Mouse (Mus musculus): Measurements from ENCODE around the gene Tia1. TPM values are rescaled to one million over a fixed set of nuclear protein-coding genes. Genes with fewer than 3 reads are reported as not detected.

Gene Tia1
- total and polyA plus RNA-seq, 2 experiments from 2014 or later: 148 to 190 TPM

GRCm38 (mm10) chr6:86384692-86385091 is 19.3 kb upstream of the Tia1 start:
- H3K36me3 ChIP-seq (ENCODE audit: insufficient read depth, low read length): peaks cover 17% of the 10 kb centered on the region
- no peak for ATAC-seq

GRCm38 (mm10) chr6:86385362-86386104 is 18.5 kb upstream of the Tia1 start:
- no peaks in the 10 kb centered on the region for H3K4me1 ChIP-seq (ENCODE audit: insufficient read depth, low read length)
- no peak for TF ChIP-seq CTCF (IDR thresholded peaks at IDR 0.05; ENCODE audit: low read depth)
- H3K27ac ChIP-seq: no peak overlapping the region
- no peak overlapping the region for H3K9ac ChIP-seq (replicated peaks; ENCODE audit: low read length)
- DNase-seq (ENCODE audit: low spot score): no peak
- no peaks in the 10 kb centered on the region for H3K27me3 ChIP-seq (ENCODE audit: insufficient read depth, low read length)
- no peak overlapping the region for H3K4me3 ChIP-seq (ENCODE audit: low read length)
- WGBS: 85% methylated on average over 5 of the region's 5 CpGs
- no peaks in the 10 kb centered on the region for H3K9me3 ChIP-seq (ENCODE audit: low read length)
- no peak overlapping the region for H3K4me2 ChIP-seq (ENCODE audit: low read depth, low read length)
- peaks cover 23% of the 10 kb centered on the region for H3K36me3 ChIP-seq (ENCODE audit: insufficient read depth, low read length)
- no peak for ATAC-seq

More at GRCm38 (mm10) chr6:86384692-86385091, 19.3 kb upstream of the Tia1 start:
- WGBS: 80% methylated on average over 4 of the region's 4 CpGs
- DNase-seq (ENCODE audit: low spot score): no peak
- H3K9ac ChIP-seq (replicated peaks; ENCODE audit: low read length): no peak overlapping the region
- H3K27ac ChIP-seq: no peak overlapping the region
- H3K4me2 ChIP-seq (ENCODE audit: low read depth, low read length): no peak overlapping the region
- no peaks in the 10 kb centered on the region for H3K27me3 ChIP-seq (ENCODE audit: insufficient read depth, low read length)
- H3K9me3 ChIP-seq (ENCODE audit: low read length): no peaks in the 10 kb centered on the region
- H3K4me3 ChIP-seq (ENCODE audit: low read length): no peak overlapping the region
- no peaks in the 10 kb centered on the region for H3K4me1 ChIP-seq (ENCODE audit: insufficient read depth, low read length)
- TF ChIP-seq CTCF (IDR thresholded peaks at IDR 0.05; ENCODE audit: low read depth): no peak

- Histone ChIP-seq H3K27ac (no peak overlapping the region), H3K4me3 (ENCODE audit: low read length) (no peak overlapping the region), H3K27me3 (ENCODE audit: insufficient read depth, low read length) (no peaks in the 10 kb centered on the region), H3K36me3 (ENCODE audit: insufficient read depth, low read length) (peaks cover 37% of the 10 kb centered on the region), H3K9me3 (ENCODE audit: low read length) (no peaks in the 10 kb centered on the region), H3K4me1 (ENCODE audit: insufficient read depth, low read length) (no peaks in the 10 kb centered on the region), H3K9ac (replicated peaks; ENCODE audit: low read length) (no peak overlapping the region), H3K4me2 (ENCODE audit: low read depth, low read length) (no peak overlapping the region)
- WGBS: 77% methylated on average over 12 of the region's 12 CpGs
- no peak for ATAC-seq
- TF ChIP-seq CTCF (IDR thresholded peaks at IDR 0.05; ENCODE audit: low read depth): no peak
- no peak for DNase-seq (ENCODE audit: low spot score)
Observed at GRCm38 (mm10) chr6:86387313-86387712, 16.7 kb upstream of the Tia1 start.

GRCm38 (mm10) chr6:86388461-86388860 is 15.6 kb upstream of the Tia1 start:
- DNase-seq (ENCODE audit: low spot score) (no peak), ATAC-seq (no peak)
- Histone ChIP-seq H3K27me3 (ENCODE audit: insufficient read depth, low read length) (no peaks in the 10 kb centered on the region), H3K4me2 (ENCODE audit: low read depth, low read length) (no peak overlapping the region), H3K9me3 (ENCODE audit: low read length) (no peaks in the 10 kb centered on the region), H3K4me3 (ENCODE audit: low read length) (no peak overlapping the region), H3K27ac (no peak overlapping the region), H3K4me1 (ENCODE audit: insufficient read depth, low read length) (no peaks in the 10 kb centered on the region), H3K36me3 (ENCODE audit: insufficient read depth, low read length) (peaks cover 37% of the 10 kb centered on the region), H3K9ac (replicated peaks; ENCODE audit: low read length) (no peak overlapping the region)
- TF ChIP-seq CTCF (IDR thresholded peaks at IDR 0.05; ENCODE audit: low read depth): no peak
- 83% methylated on average over 18 of the region's 18 CpGs for WGBS

- H3K27me3 ChIP-seq (ENCODE audit: insufficient read depth, low read length): no peaks in the 10 kb centered on the region
- WGBS: 96% methylated on average over 5 of the region's 5 CpGs
- peaks cover 10% of the 10 kb centered on the region; the same call in 1 of the 2 replicates for H3K4me1 ChIP-seq (ENCODE audit: insufficient read depth, low read length)
- peak; percentile 52 for TF ChIP-seq CTCF (IDR thresholded peaks at IDR 0.05; ENCODE audit: low read depth)
- peaks cover 44% of the 10 kb centered on the region for H3K36me3 ChIP-seq (ENCODE audit: insufficient read depth, low read length)
- H3K4me2 ChIP-seq (ENCODE audit: low read depth, low read length): no peak overlapping the region
- no peaks in the 10 kb centered on the region for H3K9me3 ChIP-seq (ENCODE audit: low read length)
- no peak overlapping the region for H3K9ac ChIP-seq (replicated peaks; ENCODE audit: low read length)
- ATAC-seq (no peak), DNase-seq (ENCODE audit: low spot score) (no peak)
- H3K4me3 ChIP-seq (ENCODE audit: low read length): no peak overlapping the region
- no peak overlapping the region for H3K27ac ChIP-seq
Observed at GRCm38 (mm10) chr6:86391326-86391725, 12.7 kb upstream of the Tia1 start.

- ATAC-seq: no peak
- 97% methylated on average over 1 of the region's 1 CpGs for WGBS
- Histone ChIP-seq H3K9ac (replicated peaks; ENCODE audit: low read length) (no peak overlapping the region), H3K4me1 (ENCODE audit: insufficient read depth, low read length) (peaks cover 15% of the 10 kb centered on the region; the same call in 1 of the 2 replicates), H3K36me3 (ENCODE audit: insufficient read depth, low read length) (peaks cover 40% of the 10 kb centered on the region), H3K9me3 (ENCODE audit: low read length) (no peaks in the 10 kb centered on the region), H3K4me3 (ENCODE audit: low read length) (no peak overlapping the region), H3K27ac (no peak overlapping the region), H3K27me3 (ENCODE audit: insufficient read depth, low read length) (no peaks in the 10 kb centered on the region), H3K4me2 (ENCODE audit: low read depth, low read length) (no peak overlapping the region)
- DNase-seq (ENCODE audit: low spot score): no peak
- TF ChIP-seq CTCF (IDR thresholded peaks at IDR 0.05; ENCODE audit: low read depth): 0 out of 2 replicates have a peak, but pooled peaks have one; percentile 18
Observed at GRCm38 (mm10) chr6:86393187-86393586, 10.8 kb upstream of the Tia1 start.

- TF ChIP-seq CTCF (IDR thresholded peaks at IDR 0.05; ENCODE audit: low read depth): no peak
- no peak overlapping the region for H3K4me3 ChIP-seq (ENCODE audit: low read length)
- 94% methylated on average over 17 of the region's 17 CpGs for WGBS
- peaks cover 30% of the 10 kb centered on the region for H3K36me3 ChIP-seq (ENCODE audit: insufficient read depth, low read length)
- no peak overlapping the region for H3K4me2 ChIP-seq (ENCODE audit: low read depth, low read length)
- no peak overlapping the region for H3K9ac ChIP-seq (replicated peaks; ENCODE audit: low read length)
- no peak for DNase-seq (ENCODE audit: low spot score)
- H3K27ac ChIP-seq: no peak overlapping the region
- no peaks in the 10 kb centered on the region for H3K9me3 ChIP-seq (ENCODE audit: low read length)
- no peak for ATAC-seq
- peaks cover 15% of the 10 kb centered on the region; the same call in 1 of the 2 replicates for H3K4me1 ChIP-seq (ENCODE audit: insufficient read depth, low read length)
- no peaks in the 10 kb centered on the region for H3K27me3 ChIP-seq (ENCODE audit: insufficient read depth, low read length)
Observed at GRCm38 (mm10) chr6:86394078-86394720, 9.8 kb upstream of the Tia1 start.

All from hindbrain, postnatal 0 days (tissue).